Mouse (Mus musculus) myocyte (in vitro differentiated cells): Measurements from ENCODE around the gene Gas2l3.

Source experiments
- CEBPB ChIP-seq: IDR thresholded peaks from 2 replicates; pipeline ENCODE4 v1.6.1; 2011; ENCODE audit warnings: mild to moderate bottlenecking, moderate library complexity; ENCODE audit not compliant: poor library complexity, insufficient read depth, severe bottlenecking
- E2F4 ChIP-seq: IDR thresholded peaks from one replicate; pipeline ENCODE4 v1.6.1; 2011; ENCODE audit warnings: mild to moderate bottlenecking, control low read depth, moderate library complexity; ENCODE audit not compliant: insufficient read depth
- MAX ChIP-seq: IDR thresholded peaks from one replicate; pipeline ENCODE4 v1.6.1; 2011; ENCODE audit warnings: low read depth, mild to moderate bottlenecking, control low read depth
- MYOD1 ChIP-seq, 3 experiments: IDR thresholded peaks; one replicate each; pipeline ENCODE4 v1.6.1; 2011; ENCODE audit warnings: control low read depth in 2 of 3, low read depth in 2 of 3, mild to moderate bottlenecking in 2 of 3, moderate library complexity in 1 of 3; ENCODE audit not compliant: insufficient read length in 2 of 3, control insufficient read depth in 1 of 3
- MYOG ChIP-seq, 3 experiments: IDR thresholded peaks; one replicate each; pipeline ENCODE4 v1.6.1; 2011; ENCODE audit warnings: control low read depth in 2 of 3, low read depth in 2 of 3, mild to moderate bottlenecking in 2 of 3; ENCODE audit not compliant: insufficient read length in 2 of 3, control insufficient read depth in 1 of 3, insufficient read depth in 1 of 3
- POLR2A ChIP-seq: IDR thresholded peaks from one replicate; pipeline ENCODE4 v1.6.1; 2011; ENCODE audit warnings: low read depth, mild to moderate bottlenecking, control low read depth, moderate library complexity; ENCODE audit not compliant: insufficient read length
- POLR2AphosphoS2 ChIP-seq: IDR thresholded peaks from one replicate; pipeline ENCODE4 v1.6.1; 2011; ENCODE audit warnings: low read depth, control low read depth; ENCODE audit not compliant: insufficient read length
- REST ChIP-seq: IDR thresholded peaks from one replicate; pipeline ENCODE4 v1.6.1; 2011; ENCODE audit warnings: mild to moderate bottlenecking, control low read depth, moderate library complexity; ENCODE audit not compliant: insufficient read depth, insufficient read length
- SRF ChIP-seq: IDR thresholded peaks from one replicate; pipeline ENCODE4 v1.6.1; 2011; ENCODE audit warnings: low read depth; ENCODE audit not compliant: control insufficient read depth, insufficient read length
- TCF12 ChIP-seq: IDR thresholded peaks from one replicate; pipeline ENCODE4 v1.6.1; 2011; ENCODE audit warnings: mild to moderate bottlenecking, control low read depth; ENCODE audit not compliant: poor library complexity, insufficient read depth, severe bottlenecking
- USF1 ChIP-seq: IDR thresholded peaks from one replicate; pipeline ENCODE4 v1.6.1; 2011; ENCODE audit warnings: low read depth, mild to moderate bottlenecking, control low read depth, moderate library complexity

DNA sequence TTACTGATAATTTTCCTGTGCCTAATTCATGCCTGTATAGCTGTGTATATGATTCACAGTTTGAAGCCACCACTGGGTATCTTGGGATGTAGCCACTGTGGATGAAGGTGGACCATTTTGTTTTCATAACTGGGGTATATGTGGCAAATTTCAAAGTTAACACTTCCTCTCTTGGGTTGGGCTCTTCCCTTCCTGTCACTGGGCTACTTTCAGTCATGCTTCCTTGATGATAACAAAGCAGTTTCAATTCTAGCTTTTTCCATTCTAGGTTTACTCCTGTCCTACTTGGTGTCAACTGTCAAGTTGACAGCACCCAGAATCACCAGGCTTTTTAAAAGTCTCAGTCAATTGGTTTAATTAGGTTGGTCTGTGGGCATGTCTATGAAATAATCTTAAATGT is 41.1 kb upstream of the Gas2l3 start:
- TF ChIP-seq MAX = no peak
- TF ChIP-seq TCF12 = no peak
- TF ChIP-seq POLR2A = no peak
- no peak for TF ChIP-seq SRF
- no peak for TF ChIP-seq POLR2AphosphoS2
- TF ChIP-seq MYOG (IDR thresholded peaks at IDR 0.05; ENCODE audit: control insufficient read depth in 1 of 3, insufficient read depth in 1 of 3, insufficient read length in 2 of 3, low read depth in 2 of 3) = no peak
- no peak for TF ChIP-seq USF1
- TF ChIP-seq E2F4 = no peak
- no peak for TF ChIP-seq REST
- TF ChIP-seq CEBPB = no peak
- no peak for TF ChIP-seq MYOD1 (IDR thresholded peaks at IDR 0.05; ENCODE audit: control insufficient read depth in 1 of 3, insufficient read length in 2 of 3, low read depth in 2 of 3)
